Mouse (Mus musculus) midbrain, embryonic 12.5 days (tissue): ENCODE measurements around the gene Snx9. TPM values are rescaled to one million over a fixed set of nuclear protein-coding genes. Genes with fewer than 3 reads are reported as not detected.

ENCODE experiments used
- ATAC-seq: fragments of 200-750 bp; cut with Nextera tagmentation; 2 replicates; pipeline ENCODE4 v1.8.0; 2017; ENCODE audit warnings: low read depth, moderate TSS enrichment, moderate library complexity; ENCODE audit not compliant: low FRiP score
- H3K27ac ChIP-seq: fragments of 300-500 bp; sonication (generic); replicated peaks from 2 replicates; pipeline ENCODE4 v1.5.1; 2016; ENCODE audit warnings: mild to moderate bottlenecking
- H3K27me3 ChIP-seq: fragments of 300-500 bp; sonication (generic); 2 replicates; pipeline ENCODE4 v1.6.1; 2016; ENCODE audit warnings: mild to moderate bottlenecking
- H3K36me3 ChIP-seq: fragments of 300-500 bp; sonication (generic); 2 replicates; pipeline ENCODE4 v1.6.1; 2016
- H3K4me1 ChIP-seq: fragments of 300-500 bp; sonication (generic); 2 replicates; pipeline ENCODE4 v1.6.1; 2016
- H3K4me2 ChIP-seq: fragments of 300-500 bp; sonication (generic); replicated peaks from 2 replicates; pipeline ENCODE4 v1.6.1; 2016; ENCODE audit warnings: mild to moderate bottlenecking, moderate library complexity
- H3K4me3 ChIP-seq: fragments of 300-500 bp; sonication (generic); 2 replicates; pipeline ENCODE4 v1.5.1; 2016; ENCODE audit warnings: mild to moderate bottlenecking
- H3K9ac ChIP-seq: fragments of 300-500 bp; sonication (generic); replicated peaks from 2 replicates; pipeline ENCODE4 v1.6.1; 2016; ENCODE audit warnings: mild to moderate bottlenecking, moderate library complexity
- H3K9me3 ChIP-seq: fragments of 300-500 bp; sonication (generic); 2 replicates; pipeline ENCODE4 v1.6.1; 2016; ENCODE audit warnings: mild to moderate bottlenecking
- WGBS: fragments of 180-500 bp; shearing (Covaris S2); methylation state at CpG from one replicate; pipeline ENCODE4 v1.1.7; 2016; 5-methylcytosine and 5-hydroxymethylcytosine counted together
- polyA plus RNA-seq: library from polyadenylated mRNA; unstranded; fragments of >200 nt; fragmentation: Nextera tagmentation; extraction: Ambion mirVana; gene quantifications from 2 replicates; pipeline ENCODE4 v1.2.1, GENCODE M21; 2016

Snx9 gene
- polyA plus RNA-seq, 1 experiment from 2014 or later: 16.3 TPM

GRCm38 (mm10) chr17:5814641-5814920 is 26.5 kb upstream of the Snx9 start:
- Histone ChIP-seq H3K27me3 (no peaks in the 10 kb centered on the region), H3K4me3 (no peak overlapping the region), H3K4me2 (no peak overlapping the region), H3K9me3 (0 out of 2 replicates have a peak, but pooled peaks cover 3% of the 10 kb centered on the region), H3K36me3 (no peaks in the 10 kb centered on the region), H3K4me1 (peaks cover under 1% of the 10 kb centered on the region; the same call in 1 of the 2 replicates), H3K9ac (no peak overlapping the region), H3K27ac (no peak overlapping the region)
- ATAC-seq: no peak
- WGBS: 82% methylated on average over 1 of the region's 1 CpGs

- no peak overlapping the region for H3K4me3 ChIP-seq
- 95% methylated on average over 2 of the region's 2 CpGs for WGBS
- ATAC-seq: no peak
- no peaks in the 10 kb centered on the region for H3K36me3 ChIP-seq
- H3K27me3 ChIP-seq: no peaks in the 10 kb centered on the region
- no peaks in the 10 kb centered on the region for H3K9me3 ChIP-seq
- H3K4me1 ChIP-seq: peaks cover 5% of the 10 kb centered on the region; the same call in 1 of the 2 replicates
- no peak overlapping the region for H3K4me2 ChIP-seq
- no peak overlapping the region for H3K9ac ChIP-seq
- no peak overlapping the region for H3K27ac ChIP-seq
These were observed 23.3 kb upstream of the Snx9 start for GRCm38 (mm10) chr17:5817871-5818270.

GRCm38 (mm10) chr17:5819105-5819504 is 22.0 kb upstream of the Snx9 start:
- Histone ChIP-seq H3K27ac (no peak overlapping the region), H3K4me3 (no peak overlapping the region), H3K4me2 (no peak overlapping the region), H3K36me3 (no peaks in the 10 kb centered on the region), H3K9ac (no peak overlapping the region), H3K27me3 (no peaks in the 10 kb centered on the region), H3K4me1 (peaks cover 5% of the 10 kb centered on the region; the same call in 1 of the 2 replicates), H3K9me3 (no peaks in the 10 kb centered on the region)
- ATAC-seq: no peak
- 76% methylated on average over 6 of the region's 6 CpGs for WGBS

GRCm38 (mm10) chr17:5819799-5820201 is 21.3 kb upstream of the Snx9 start:
- Histone ChIP-seq H3K9me3 (no peaks in the 10 kb centered on the region), H3K27me3 (no peaks in the 10 kb centered on the region), H3K4me1 (peaks cover 5% of the 10 kb centered on the region; the same call in 1 of the 2 replicates), H3K4me3 (no peak overlapping the region), H3K36me3 (no peaks in the 10 kb centered on the region), H3K9ac (no peak overlapping the region), H3K4me2 (no peak overlapping the region), H3K27ac (no peak overlapping the region)
- ATAC-seq: no peak
- 14% methylated on average over 9 of the region's 9 CpGs for WGBS

- no peak overlapping the region for H3K27ac ChIP-seq
- no peak overlapping the region for H3K9ac ChIP-seq
- H3K4me2 ChIP-seq: no peak overlapping the region
- H3K4me1 ChIP-seq: peaks cover 5% of the 10 kb centered on the region; the same call in 1 of the 2 replicates
- H3K36me3 ChIP-seq: no peaks in the 10 kb centered on the region
- H3K27me3 ChIP-seq: no peaks in the 10 kb centered on the region
- no peak overlapping the region for H3K4me3 ChIP-seq
- no peak for ATAC-seq
- WGBS: 63% methylated on average over 2 of the region's 2 CpGs
- H3K9me3 ChIP-seq: no peaks in the 10 kb centered on the region
These were observed 18.6 kb upstream of the Snx9 start for GRCm38 (mm10) chr17:5822541-5822940.

- ATAC-seq: no peak
- Histone ChIP-seq H3K9ac (no peak overlapping the region), H3K4me1 (peaks cover 8% of the 10 kb centered on the region), H3K36me3 (no peaks in the 10 kb centered on the region), H3K27ac (no peak overlapping the region), H3K4me2 (no peak overlapping the region), H3K4me3 (no peak overlapping the region), H3K27me3 (no peaks in the 10 kb centered on the region), H3K9me3 (no peaks in the 10 kb centered on the region)
- WGBS: 94% methylated on average over 11 of the region's 11 CpGs
These were observed 18.1 kb upstream of the Snx9 start for GRCm38 (mm10) chr17:5823032-5823431.

GRCm38 (mm10) chr17:5827836-5828582 is 13.1 kb upstream of the Snx9 start:
- H3K9ac ChIP-seq: 0 out of 2 replicates have a peak overlapping the region, but pooled peaks have one; percentile 21
- peak; percentile 77 for ATAC-seq
- peak overlapping the region; percentile 48 for H3K4me2 ChIP-seq
- peaks cover 11% of the 10 kb centered on the region for H3K4me1 ChIP-seq
- H3K36me3 ChIP-seq: no peaks in the 10 kb centered on the region
- H3K9me3 ChIP-seq: no peaks in the 10 kb centered on the region
- peak overlapping the region; percentile 12; the same call in 1 of the 2 replicates for H3K4me3 ChIP-seq
- H3K27ac ChIP-seq: no peak overlapping the region
- H3K27me3 ChIP-seq: no peaks in the 10 kb centered on the region
- 5% methylated on average over 14 of the region's 15 CpGs for WGBS

GRCm38 (mm10) chr17:5828583-5828836 is 12.6 kb upstream of the Snx9 start:
- Histone ChIP-seq H3K27ac (no peak overlapping the region), H3K4me1 (peaks cover 11% of the 10 kb centered on the region), H3K9me3 (no peaks in the 10 kb centered on the region), H3K4me2 (peak overlapping the region; percentile 48), H3K4me3 (peak overlapping the region; percentile 12; the same call in 1 of the 2 replicates), H3K9ac (no peak overlapping the region), H3K36me3 (no peaks in the 10 kb centered on the region), H3K27me3 (no peaks in the 10 kb centered on the region)
- ATAC-seq: no peak
- WGBS: 3% methylated on average over 3 of the region's 3 CpGs

- 41% methylated on average over 3 of the region's 3 CpGs for WGBS
- Histone ChIP-seq H3K27me3 (no peaks in the 10 kb centered on the region), H3K36me3 (no peaks in the 10 kb centered on the region), H3K9ac (no peak overlapping the region), H3K4me3 (no peak overlapping the region), H3K27ac (no peak overlapping the region), H3K4me1 (peaks cover 11% of the 10 kb centered on the region), H3K9me3 (no peaks in the 10 kb centered on the region), H3K4me2 (no peak overlapping the region)
- ATAC-seq: no peak
These were observed 12.2 kb upstream of the Snx9 start for GRCm38 (mm10) chr17:5828944-5829343.

- WGBS: 65% methylated on average over 3 of the region's 3 CpGs
- Histone ChIP-seq H3K9me3 (no peaks in the 10 kb centered on the region), H3K4me2 (no peak overlapping the region), H3K36me3 (no peaks in the 10 kb centered on the region), H3K4me3 (no peak overlapping the region), H3K27ac (no peak overlapping the region), H3K27me3 (no peaks in the 10 kb centered on the region), H3K9ac (no peak overlapping the region), H3K4me1 (peaks cover 11% of the 10 kb centered on the region)
- ATAC-seq: no peak
These were observed 11.2 kb upstream of the Snx9 start for GRCm38 (mm10) chr17:5829930-5830329.

- Histone ChIP-seq H3K9me3 (no peaks in the 10 kb centered on the region), H3K36me3 (no peaks in the 10 kb centered on the region), H3K27ac (no peak overlapping the region), H3K4me2 (no peak overlapping the region), H3K9ac (no peak overlapping the region), H3K4me3 (no peak overlapping the region), H3K27me3 (no peaks in the 10 kb centered on the region), H3K4me1 (peaks cover 11% of the 10 kb centered on the region)
- 86% methylated on average over 2 of the region's 2 CpGs for WGBS
- no peak for ATAC-seq
These were observed 10.7 kb upstream of the Snx9 start for GRCm38 (mm10) chr17:5830382-5830781.

GRCm38 (mm10) chr17:5830832-5831231 is 10.3 kb upstream of the Snx9 start:
- Histone ChIP-seq H3K9ac (no peak overlapping the region), H3K4me1 (peaks cover 11% of the 10 kb centered on the region), H3K4me3 (no peak overlapping the region), H3K9me3 (no peaks in the 10 kb centered on the region), H3K27ac (no peak overlapping the region), H3K27me3 (no peaks in the 10 kb centered on the region), H3K4me2 (no peak overlapping the region), H3K36me3 (no peaks in the 10 kb centered on the region)
- no peak for ATAC-seq
- 89% methylated on average over 5 of the region's 5 CpGs for WGBS

GRCm38 (mm10) chr17:5831257-5831806 is 9.8 kb upstream of the Snx9 start:
- 88% methylated on average over 1 of the region's 1 CpGs for WGBS
- Histone ChIP-seq H3K27ac (no peak overlapping the region), H3K36me3 (no peaks in the 10 kb centered on the region), H3K9me3 (no peaks in the 10 kb centered on the region), H3K4me3 (no peak overlapping the region), H3K9ac (no peak overlapping the region), H3K4me2 (no peak overlapping the region), H3K4me1 (peaks cover 11% of the 10 kb centered on the region), H3K27me3 (no peaks in the 10 kb centered on the region)
- no peak for ATAC-seq
